Mouse (Mus musculus) left cerebral cortex, adult 11 months (tissue): Measurements from ENCODE around the gene Haus5.

ENCODE experiments used
- DNase-seq: peaks from one replicate; pipeline ENCODE4 v3.0.0; 2022; ENCODE audit warnings: low spot score

Gene Haus5

DNA sequence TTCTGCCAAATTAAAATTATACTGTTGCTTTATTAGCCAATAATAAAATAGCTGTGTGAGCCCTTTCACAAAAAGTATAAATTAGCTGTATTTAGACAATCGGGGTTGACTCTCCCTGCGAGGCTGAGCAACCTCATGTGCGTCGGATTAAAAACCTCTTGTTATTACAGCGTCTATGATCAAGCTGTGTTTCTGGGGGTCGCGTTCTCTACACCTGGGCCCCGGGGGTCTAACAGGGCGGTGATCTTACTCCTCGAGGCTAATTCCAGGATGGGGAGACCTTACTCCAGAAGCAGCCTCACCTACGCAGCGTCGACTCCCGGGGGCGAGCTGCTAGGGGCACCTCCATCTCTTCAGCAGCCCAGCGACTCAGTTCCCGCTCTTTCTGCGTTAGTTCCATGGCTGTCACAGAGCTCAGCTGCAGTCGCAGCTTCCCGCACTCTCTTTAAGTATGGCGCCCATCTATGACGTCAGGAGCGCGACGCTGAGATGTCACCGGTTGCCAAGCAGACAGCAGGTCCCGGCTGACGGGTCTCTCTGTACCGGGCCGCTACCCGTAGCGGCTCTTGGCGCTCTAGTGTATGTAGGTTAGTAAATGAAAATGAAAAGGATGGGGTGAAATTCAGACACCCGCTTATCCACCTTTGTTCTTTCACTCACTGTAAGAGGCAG, at the start of gene Haus5:
TSS of gene Haus5 (minus strand) at position 466 of the 672 bp plus-strand sequence.
- DNase-seq: peak; percentile 90

DNA sequence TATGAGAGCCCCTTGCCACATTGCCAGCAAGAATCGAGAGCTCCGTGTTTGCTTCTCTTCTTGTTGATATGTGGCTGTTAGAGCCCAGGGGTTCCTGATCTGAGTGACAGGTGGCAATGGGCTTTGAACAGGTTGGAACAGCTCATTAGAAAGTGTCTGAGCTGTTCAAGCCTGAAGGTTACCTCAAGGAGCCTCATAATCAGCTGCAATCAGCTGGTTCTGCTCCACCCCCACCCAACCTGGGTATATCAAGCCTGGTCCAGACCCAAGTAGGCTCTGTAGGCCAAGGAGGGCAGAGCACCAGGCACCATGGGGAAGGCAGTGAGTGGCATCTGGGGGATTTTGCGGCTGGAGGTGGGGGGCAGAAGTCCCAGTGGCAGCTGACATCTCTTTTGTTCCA, 47.1 kb upstream of the Haus5 start, which contains the start of gene Atp4a:
TSS of gene Atp4a (plus strand) at position 268 of the 400 bp plus-strand sequence.
- DNase-seq: no peak

DNA sequence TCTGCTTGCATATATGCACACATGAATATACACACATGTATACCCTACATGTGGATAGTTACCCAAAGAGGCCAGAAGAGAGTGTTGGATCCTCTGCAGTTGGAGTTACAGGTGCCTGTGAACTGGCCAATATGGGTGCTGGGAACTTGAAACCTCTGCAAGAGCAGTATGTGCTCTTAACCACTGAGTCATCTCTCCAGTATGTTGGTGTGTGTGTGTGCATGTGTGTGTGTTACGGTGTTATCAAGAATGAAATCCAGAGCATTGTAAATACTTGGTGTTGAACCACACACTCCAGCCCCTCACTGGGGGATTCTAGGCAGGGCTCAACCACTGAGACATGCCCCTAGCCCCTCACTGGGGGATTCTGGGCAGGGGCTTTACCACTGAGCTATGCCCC, 42.6 kb upstream of the Haus5 start:
- DNase-seq: no peak

DNA sequence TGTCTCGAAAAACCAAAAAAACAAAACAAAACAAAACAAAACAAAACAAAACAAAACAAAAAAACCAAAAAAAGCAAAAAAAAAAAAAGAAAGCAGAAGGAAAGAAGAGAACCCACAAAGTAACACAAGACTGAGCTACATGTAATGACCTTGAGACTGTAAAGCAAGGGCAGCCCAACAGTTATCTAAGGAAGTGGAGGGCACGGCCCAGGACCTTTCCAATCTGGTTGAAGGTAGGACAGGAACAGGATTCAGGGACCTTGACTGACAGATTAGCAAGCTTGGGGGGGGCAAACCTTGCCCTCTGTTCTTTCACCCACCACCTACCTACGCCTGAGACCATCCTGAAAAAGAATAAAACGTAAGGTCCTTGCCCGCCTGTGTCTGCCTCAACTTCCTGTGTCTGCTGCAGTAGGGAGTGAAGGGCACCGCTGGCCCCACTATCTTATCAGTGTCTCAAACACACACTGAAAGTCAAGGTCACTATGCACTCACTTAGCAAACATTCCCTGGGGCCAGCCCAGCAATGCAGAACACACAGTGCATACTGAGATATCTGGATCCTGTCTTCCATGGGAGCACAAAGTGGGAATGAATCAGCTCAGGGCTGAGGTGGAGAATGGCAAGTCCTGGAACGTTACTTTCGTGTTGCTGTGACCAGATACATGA, 41.6 kb upstream of the Haus5 start:
- no peak for DNase-seq

DNA sequence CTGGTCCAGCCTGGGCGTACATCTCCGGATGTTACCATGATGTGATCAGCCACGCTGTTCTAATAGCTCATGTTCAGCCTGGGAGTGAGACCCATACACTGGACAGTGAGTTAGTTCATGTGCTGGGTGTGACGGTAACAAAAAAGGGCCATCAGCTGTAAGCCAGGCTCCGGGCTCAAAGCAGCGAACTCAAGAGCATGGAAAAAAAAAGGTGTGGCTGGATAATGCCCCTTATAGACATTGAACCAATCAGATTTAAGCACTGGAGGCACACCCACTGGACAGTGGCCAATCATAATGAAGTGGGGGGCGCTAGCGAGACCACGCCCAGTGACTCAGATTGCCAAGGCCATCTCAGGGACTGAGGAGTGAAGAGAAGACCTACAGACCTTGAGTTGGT, 33.8 kb upstream of the Haus5 start, which contains the start of gene 2200002J24Rik:
TSS of gene 2200002J24Rik (plus strand) at position 338 of the 400 bp plus-strand sequence.
- no peak for DNase-seq

DNA sequence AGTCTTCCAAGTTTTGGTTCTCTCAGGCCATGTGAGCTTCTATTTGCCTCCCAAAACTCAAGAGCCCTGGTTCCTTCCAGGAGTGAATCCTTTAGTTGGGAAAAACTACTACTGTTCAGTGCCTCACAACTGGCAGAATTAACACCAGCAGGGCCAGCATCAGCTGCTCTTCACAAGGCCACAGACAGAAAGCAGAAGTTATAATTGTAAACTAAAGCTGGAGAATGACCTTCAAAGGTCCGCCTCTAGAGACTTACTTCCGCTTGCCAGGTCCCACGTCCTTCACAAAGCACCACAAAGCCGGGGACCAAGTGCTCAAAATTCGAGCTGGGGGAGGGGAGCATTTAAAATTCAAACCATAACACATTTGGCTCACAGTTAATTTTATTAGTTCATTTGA, 33.3 kb upstream of the Haus5 start:
- no peak for DNase-seq

DNA sequence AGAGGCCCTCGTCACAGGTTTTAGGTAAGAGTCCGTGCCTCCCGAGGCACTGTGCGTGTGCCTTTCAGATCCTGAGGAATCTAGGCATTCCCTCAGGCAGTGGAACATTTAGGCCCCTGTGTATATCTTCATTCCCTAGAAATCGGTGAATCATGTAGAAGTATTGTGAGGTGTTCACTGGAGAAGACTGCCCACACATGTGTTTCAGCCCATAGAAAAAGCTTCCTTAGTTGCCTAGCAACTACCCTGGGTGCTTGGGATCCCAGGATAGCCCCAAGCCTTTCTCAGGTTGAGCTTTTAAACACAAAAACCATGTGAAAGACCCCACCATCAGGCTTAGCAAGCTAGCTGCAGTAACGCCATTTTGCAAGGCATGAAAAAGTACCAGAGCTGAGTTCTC, 23.5 kb upstream of the Haus5 start:
- no peak for DNase-seq

DNA sequence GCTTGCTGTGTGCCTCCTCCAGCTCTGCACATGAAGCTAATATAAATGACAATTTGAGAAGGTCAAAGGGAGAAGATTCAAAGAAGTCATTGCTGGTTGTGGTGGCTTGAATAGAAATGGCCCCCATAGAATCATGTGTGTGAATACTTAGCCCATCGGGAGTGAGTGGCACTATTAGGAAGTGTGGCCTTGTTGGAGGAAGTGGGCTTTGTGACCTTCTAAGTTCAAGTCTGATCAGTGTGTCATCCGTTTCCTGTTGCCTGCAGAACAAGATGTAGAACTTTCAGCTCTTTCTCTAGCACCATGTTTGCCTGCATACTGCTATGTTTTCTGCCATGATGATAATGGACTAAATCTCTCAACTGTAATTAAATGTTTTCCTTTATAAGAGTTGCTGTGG, 18.6 kb upstream of the Haus5 start:
- no peak for DNase-seq

DNA sequence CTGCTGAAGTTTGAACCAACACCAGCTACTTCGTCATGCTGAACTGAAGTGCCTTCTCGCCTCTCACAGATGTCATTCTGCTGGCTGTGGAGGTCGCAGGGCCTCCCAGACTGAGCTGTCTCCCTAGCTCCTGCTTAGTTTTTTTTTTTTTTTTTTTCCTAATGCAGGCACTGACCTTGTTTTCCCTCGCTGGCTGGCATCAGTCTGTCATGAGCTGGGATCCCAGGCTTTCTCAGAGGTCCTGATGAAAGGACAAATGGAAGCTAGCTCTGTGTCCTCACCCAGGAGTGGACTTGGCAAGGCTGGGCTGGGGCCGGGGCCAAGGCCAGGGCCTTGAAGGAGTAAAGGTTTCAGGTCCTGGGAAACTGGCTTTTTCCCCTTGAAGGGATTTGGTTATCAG, 17.1 kb upstream of the Haus5 start:
- no peak for DNase-seq

DNA sequence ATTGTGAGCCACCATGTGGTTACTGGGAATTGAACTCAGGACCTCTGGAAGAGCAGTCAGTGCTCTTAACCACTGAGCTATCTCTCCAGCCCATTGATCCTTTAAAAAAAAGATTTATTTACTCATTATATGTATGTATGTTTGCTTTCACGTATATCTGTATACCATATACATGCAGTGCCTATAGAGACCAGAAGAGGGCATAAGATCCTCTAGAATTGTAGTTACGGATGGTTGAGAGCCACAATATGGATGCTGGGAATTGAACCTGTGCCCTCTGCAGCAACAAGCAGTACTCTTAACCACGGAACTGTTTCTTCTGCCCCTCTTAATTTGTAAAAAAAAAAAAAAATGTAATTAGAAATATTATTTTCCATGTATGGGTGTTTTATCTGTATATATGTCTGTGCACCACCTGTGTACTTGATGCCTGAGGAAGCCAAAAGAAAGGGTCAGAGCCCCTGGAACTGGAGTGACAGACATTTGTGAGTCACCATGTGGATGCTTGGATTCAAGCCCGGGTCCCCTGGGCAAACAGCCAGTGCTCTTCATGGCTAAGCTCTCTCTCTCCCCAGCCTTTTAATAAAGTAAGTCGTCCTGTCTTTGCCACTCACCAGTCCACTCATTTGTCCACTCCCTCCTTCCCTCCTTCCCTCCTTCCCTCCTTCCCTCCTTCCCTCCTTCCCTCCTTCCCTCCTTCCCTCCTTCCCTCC, 13.6 kb upstream of the Haus5 start:
- DNase-seq: no peak

DNA sequence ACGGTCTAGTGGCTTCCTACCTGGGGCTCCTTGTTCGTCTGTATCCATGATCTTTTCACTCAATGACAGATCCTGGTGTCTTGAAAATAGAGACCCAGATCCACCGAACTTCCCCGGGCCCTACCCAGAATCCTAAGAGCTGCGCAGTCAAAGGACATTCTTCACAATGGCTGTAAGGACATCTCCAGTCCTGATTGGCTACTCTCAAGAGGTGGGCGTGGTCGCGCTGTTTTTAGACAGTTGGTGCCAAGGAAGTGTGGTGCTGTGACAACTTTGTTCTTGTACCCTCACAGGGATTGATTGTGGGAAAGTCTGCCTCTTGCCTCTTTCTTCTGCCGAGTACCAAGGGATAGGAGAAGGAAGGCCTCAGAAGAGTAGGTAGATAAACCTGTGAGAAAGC, 6.7 kb upstream of the Haus5 start, which contains the start of gene Pmis2:
TSS of gene Pmis2 (minus strand) at position 126 of the 400 bp plus-strand sequence.
- no peak for DNase-seq

DNA sequence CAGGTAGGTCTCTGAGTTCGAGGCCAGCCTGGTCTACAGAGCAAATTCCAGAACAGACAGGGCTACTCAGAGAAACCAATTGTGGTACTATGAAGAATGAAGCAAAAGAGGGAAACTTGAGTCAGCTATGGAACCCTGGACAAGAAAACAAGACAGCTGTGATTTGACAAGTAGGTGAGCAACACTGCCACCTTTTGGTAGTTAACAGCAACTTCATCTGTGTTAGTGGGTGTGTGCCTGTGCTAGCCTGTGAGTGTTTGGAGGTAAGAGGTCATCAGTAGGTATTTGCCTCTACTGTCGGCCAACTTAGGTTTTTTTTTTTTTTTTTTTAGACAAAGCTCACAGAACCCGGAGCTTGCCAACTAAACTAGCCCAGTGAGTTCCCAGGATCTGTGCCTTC, 4.4 kb upstream of the Haus5 start:
- no peak for DNase-seq

DNA sequence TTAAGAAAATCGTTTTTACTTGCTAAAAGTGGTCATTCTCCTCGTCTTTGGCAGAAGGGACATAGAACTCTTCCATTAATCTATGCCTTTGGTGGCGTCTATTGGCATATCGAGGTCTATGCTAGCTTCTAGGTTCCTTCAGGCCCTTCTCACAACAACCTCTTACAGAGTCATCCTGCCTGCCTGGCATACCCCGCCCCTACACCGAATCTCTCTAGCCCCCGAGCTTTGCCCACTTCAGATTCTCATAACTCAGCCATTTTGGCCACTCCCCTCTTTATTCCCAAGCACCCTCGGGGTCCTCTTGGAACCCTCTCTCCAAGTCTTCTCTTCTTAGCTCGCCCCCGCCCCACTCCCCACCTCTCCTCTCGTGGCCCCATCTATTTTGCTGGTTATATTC, 527 bp upstream of the Haus5 start:
- no peak for DNase-seq

DNA sequence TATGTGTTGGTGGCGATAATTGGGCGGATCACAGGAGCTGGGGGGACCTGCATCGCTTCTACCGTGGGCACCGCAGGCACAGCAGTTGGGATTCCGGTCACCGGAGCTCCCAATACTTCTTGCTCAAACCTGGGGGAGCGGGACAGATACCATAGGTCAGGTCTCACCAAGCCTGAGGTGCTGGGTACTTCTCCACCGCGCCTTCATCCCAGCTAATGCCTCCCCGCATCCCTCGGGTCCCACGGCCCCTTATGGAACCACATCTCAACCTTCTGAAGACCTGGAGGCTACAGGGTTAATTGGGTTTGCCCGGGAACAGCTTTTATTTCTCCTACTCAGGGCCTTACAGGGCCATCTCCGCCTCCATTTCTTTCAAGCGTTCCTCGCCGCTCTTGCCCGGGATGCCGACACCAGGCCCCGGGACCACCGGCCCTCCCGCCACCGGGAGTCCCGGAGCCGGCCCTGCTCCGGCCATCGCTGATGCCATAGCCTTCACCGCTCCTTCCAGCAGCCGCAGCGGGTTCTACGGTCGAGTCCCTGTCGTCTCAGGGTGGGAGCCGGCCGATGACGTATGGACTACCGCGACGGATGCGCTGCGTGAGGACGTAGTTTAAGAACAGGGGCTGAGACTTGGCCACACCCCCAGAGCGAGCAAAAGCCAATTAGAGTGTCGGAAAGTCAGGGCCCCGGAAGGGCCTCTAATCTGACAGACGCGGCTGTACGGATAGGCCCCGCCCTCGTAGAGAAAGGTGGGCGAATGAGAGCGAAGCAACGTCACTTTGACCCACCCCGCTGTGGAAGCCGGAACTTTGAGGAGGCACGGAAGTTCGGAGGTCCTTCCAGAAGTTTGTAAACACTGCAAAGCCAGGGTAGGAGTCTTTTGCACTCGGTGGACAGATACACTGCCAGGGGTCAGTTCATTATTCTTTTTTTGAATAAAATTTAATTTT, 14.9 kb downstream of the Haus5 start, which contains the start of gene Rbm42:
TSS of gene Rbm42 (minus strand) at position 727 of the 950 bp plus-strand sequence.
- DNase-seq: peak; percentile 99

DNA sequence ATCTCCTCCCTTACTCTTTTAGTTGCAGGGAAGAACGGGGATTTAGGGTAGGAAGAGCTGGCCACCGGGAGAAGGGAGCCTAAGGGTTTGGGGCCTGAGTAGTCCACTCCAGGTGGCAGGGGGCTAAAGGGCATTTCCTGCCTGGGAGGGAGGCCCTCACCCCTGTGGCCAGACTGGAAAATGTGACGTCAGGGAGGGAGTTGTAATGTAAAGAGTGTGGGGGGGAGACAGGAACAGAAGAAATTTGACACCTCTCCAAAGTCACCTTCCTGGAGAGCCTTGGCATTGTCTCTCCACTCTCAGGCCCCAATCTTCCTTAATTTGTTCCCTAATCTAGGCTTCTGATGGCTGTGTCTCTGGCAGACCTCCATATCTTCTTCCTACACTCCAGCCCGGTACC, 25.7 kb downstream of the Haus5 start:
- no peak for DNase-seq

DNA sequence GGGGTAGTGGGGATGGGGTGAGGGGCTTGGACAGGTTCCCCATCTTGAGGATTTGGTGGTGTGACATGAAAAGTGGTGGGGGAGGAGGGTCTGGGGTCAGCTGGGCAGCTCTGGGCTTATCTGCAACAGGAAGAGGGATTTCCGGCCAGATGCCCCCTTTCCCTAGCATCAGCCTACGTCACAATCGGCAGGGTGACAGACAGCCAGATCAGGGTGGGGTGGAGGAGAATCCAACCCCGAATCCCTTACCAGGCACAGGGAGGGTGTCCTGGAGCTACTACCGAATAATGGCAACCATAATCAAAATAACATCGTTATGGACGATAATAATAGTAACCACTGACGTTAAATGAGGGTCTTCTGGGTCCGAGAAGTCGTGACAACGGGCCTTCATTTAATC, 28.4 kb downstream of the Haus5 start:
- no peak for DNase-seq

DNA sequence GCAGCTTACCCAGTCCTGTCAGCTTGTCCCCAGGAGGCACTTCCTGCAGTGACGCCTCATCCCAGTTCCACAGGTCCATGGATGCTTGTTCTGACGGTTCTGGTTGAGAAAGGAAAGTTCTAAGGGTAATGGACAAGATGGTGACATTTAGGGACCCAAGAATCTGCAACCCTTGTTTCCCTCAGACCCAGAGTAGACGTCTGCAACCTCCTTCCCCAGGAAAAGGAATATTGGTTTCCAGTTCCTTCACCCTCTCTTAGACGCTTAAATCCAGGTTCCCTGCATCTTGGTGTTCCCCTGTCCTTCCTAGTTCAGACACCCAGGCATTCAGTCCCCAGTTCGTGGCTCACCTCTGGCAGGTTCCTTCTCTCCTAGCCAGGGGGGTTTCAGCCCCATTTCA, 29.0 kb downstream of the Haus5 start, which contains the start of gene Etv2:
TSS of gene Etv2 (minus strand) at position 101 of the 400 bp plus-strand sequence.
- no peak for DNase-seq

DNA sequence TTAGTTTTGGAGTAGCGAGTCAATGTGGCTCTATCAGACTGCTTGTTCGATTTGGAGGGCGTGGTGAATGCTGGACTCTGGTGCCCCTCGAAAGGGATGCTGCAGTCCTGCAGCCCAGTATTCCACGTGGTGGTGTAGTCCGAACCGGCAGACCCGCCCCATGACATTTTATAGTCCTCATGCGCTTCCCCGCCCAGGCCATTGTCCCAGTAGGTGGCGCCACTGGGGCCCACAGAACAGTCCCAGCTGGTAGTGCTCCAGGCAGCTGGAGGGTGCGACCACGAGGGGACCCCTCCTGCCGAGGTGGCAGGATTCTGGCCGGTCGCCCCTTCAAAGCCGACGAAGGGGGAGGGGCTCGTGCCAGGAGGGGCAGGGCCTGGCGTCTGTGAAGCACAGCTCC, 30.2 kb downstream of the Haus5 start:
- no peak for DNase-seq

DNA sequence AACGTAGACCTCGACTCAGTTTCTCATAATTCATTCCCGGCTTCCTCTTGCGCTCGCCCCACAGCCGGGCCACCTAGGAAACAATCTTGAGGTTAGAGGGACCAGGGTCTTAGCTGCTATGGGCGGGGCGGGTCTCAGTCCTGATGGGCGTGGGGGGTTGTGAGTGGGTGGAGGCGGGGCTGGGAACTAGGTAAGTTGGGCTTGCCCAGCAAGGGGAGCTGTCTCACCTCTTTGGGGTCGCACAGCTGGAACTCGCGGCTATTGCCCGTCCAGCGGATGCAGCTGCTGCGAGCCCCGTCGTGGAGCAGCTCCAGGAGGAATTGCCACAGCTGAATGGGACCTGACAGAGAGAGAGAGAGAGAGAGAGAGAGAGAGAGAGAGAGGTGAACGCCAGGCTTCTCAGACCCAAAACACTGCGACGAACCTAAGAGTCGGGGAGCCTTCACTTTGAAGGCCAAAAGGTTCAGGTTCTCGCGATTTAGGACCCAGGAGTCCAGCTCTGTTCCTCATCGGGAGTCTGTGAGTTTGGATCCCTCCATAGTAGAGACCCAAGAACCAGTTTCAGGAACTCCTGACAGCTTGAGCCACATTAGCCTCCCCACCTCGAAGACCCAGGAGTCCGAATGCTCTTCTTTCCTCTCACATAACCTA, 30.9 kb downstream of the Haus5 start:
- DNase-seq: no peak

DNA sequence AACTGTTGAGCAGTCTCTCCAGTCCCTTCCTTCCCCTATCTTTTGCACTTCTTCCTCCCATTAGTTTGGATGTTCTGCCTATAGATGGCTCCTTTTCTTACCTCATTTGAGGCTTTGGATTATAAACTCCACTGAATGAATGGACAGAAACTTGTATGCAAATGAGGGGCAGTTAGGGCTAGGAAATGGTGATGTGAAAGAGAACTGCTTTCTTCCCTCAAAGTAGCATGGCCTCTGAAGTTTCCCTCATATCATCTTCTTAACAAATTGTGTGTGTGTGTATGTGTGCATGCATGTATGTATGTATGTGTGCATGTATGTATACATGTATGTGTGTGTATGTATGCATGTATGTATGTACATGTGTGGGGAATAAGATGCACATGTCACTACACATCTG, 35.8 kb downstream of the Haus5 start:
- DNase-seq: no peak

DNA sequence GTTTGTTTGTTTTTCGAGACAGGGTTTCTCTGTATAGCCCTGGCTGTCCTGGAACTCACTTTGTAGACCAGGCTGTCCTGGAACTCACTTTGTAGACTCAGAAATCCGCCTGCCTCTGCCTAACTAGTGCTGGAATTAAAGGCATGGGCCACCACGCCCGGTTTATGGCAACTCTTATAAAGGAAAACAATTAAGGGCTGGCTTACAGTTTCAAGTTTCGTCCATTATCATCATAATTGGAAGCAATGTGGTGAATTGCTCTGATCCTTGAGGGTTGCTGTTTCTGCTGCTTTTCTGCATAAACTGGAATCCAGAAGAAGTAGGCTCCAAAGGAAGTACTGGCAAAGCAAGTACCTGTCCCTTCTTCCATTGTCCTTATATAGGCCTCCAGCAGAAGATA, 38.1 kb downstream of the Haus5 start:
- DNase-seq: no peak
